Mouse (Mus musculus) embryonic facial prominence, embryonic 15.5 days (tissue): ENCODE results near the gene Limk1. TPM values are rescaled to one million over a fixed set of nuclear protein-coding genes. Genes with fewer than 3 reads are reported as not detected.

Experiments
- ATAC-seq: fragments of 200-750 bp; cut with Nextera tagmentation; 2 replicates; pipeline ENCODE4 v1.8.0; 2017; ENCODE audit warnings: low read depth, moderate TSS enrichment; ENCODE audit not compliant: insufficient number of reproducible peaks, low FRiP score, low TSS enrichment
- H3K27ac ChIP-seq: fragments of 300-500 bp; sonication (generic); replicated peaks from 2 replicates; pipeline ENCODE4 v1.5.1; 2015; ENCODE audit warnings: mild to moderate bottlenecking, inconsistent platforms
- H3K27me3 ChIP-seq: fragments of 300-500 bp; sonication (generic); 2 replicates; pipeline ENCODE4 v1.6.1; 2015; ENCODE audit warnings: inconsistent platforms
- H3K36me3 ChIP-seq: fragments of 300-500 bp; sonication (generic); 2 replicates; pipeline ENCODE4 v1.6.1; 2015; ENCODE audit warnings: mild to moderate bottlenecking, inconsistent platforms
- H3K4me1 ChIP-seq: fragments of 300-500 bp; sonication (generic); 2 replicates; pipeline ENCODE4 v1.6.1; 2015; ENCODE audit warnings: inconsistent platforms
- H3K4me2 ChIP-seq: fragments of 300-500 bp; sonication (generic); replicated peaks from 2 replicates; pipeline ENCODE4 v1.6.1; 2015; ENCODE audit warnings: mild to moderate bottlenecking, inconsistent platforms
- H3K4me3 ChIP-seq: fragments of 300-500 bp; sonication (generic); replicated peaks from 2 replicates; pipeline ENCODE4 v1.5.1; 2015; ENCODE audit warnings: mild to moderate bottlenecking, inconsistent platforms
- H3K9ac ChIP-seq: fragments of 300-500 bp; sonication (generic); 2 replicates; pipeline ENCODE4 v1.6.1; 2015; ENCODE audit warnings: inconsistent platforms
- H3K9me3 ChIP-seq: fragments of 300-500 bp; sonication (generic); replicated peaks from 2 replicates; pipeline ENCODE4 v1.6.1; 2016; ENCODE audit warnings: inconsistent platforms
- WGBS: fragments of 180-500 bp; shearing (Covaris S2); methylation state at CpG from one replicate; pipeline ENCODE4 v1.1.7; 2015; 5-methylcytosine and 5-hydroxymethylcytosine counted together
- polyA plus RNA-seq: library from polyadenylated mRNA; unstranded; fragments of >200 nt; fragmentation: Nextera tagmentation; extraction: Ambion mirVana; gene quantifications from 2 replicates; pipeline ENCODE4 v1.2.1, GENCODE M21; 2015

Limk1 gene
- 7.8 and 9.0 TPM in 2 replicates for polyA plus RNA-seq

DNA sequence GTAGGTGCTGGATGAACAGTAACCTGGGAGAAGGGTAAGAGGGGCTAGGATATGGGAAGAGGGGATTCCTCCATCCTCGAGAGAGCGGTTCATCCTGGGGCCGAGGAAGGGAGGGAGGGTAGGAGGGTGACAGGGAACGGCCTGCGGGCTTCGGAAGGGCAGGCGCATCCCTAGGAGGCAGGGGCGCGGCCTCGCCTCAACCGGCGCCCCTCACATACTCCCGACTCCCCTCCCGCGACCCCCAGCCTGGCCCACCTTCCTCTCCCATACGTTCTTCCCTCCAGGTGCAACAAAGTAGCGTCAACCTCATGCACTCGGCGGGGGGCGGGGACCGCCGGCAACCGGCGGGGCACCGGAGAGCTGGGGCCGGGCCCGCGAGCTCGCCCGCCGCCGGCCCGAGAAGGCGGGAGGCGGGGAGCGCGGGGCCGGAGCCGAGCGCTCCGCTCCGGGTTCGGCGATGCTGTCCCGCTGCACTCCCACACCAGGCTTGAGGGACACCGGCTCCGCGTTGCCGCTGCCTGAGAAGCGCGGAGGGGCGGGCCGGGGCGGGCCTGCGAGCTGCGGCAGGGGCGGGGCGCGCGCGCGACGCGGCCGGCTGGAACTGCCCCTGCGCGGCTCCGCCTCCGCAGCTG is at the start of gene Limk1:
TSS of gene Limk1 (minus strand) at position 513 of the 632 bp plus-strand sequence.
- Histone ChIP-seq H3K9ac (peak within 1 kb of the TSS; percentile 81), H3K9me3 (no peaks in the 10 kb centered on the region), H3K4me3 (peak within 1 kb of the TSS; percentile 83), H3K27ac (peak within 1 kb of the TSS; percentile 76), H3K36me3 (peaks cover 14% of the 10 kb centered on the region), H3K27me3 (no peaks in the 10 kb centered on the region), H3K4me2 (peak within 1 kb of the TSS; percentile 92), H3K4me1 (peaks cover 17% of the 10 kb centered on the region)
- under 1% methylated on average over 55 of the region's 69 CpGs for WGBS
- 0 out of 2 replicates have a peak, but pooled peaks have one; percentile 0 for ATAC-seq

DNA sequence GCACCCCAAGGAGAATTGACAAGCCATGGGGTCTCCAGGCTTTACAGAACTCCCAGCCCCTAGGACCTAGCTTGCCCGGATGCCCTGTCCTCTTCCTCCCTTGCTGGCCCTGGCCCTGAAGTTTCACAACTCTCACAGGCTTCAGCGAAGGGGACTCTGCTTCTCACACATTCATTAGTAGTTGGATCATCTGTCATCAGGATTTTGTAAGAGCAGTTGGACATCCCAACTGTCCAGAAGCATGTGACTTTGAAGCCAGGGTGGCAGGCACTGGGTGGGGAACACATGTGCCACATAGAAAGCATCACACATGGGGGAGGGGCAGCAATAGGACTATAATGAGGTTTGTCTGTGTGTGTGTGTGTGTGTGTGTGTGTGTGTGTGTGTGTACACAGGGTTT is 46.5 kb upstream of the Limk1 start:
- Histone ChIP-seq H3K9me3 (no peaks in the 10 kb centered on the region), H3K36me3 (peaks cover 35% of the 10 kb centered on the region), H3K9ac (no peak overlapping the region), H3K4me2 (no peak overlapping the region), H3K4me1 (peaks cover 23% of the 10 kb centered on the region), H3K4me3 (no peak overlapping the region), H3K27me3 (no peaks in the 10 kb centered on the region), H3K27ac (no peak overlapping the region)
- ATAC-seq = 0 out of 2 replicates have a peak, but pooled peaks have one; percentile 25
- 77% methylated on average over 2 of the region's 2 CpGs for WGBS

DNA sequence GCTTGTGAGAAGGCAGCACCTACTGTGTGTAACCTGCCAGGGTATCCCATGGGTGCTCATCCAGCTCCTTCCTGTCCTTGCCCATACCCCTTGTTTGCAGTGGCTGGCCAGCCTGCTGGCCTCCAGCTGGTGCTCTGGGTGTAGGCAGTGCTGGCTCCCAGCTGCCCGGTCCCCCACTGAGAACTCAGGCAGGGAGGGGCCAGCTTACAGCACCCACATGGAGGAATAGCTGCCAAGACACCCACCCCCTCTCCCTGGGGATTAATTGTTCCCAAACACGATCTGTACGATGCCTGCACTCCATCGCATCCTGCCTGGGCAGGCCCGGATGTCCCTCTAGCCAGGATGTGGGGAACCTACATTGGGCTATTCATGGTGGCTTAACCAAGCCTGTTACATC is 45.7 kb upstream of the Limk1 start:
- Histone ChIP-seq H3K27ac (no peak overlapping the region), H3K4me3 (no peak overlapping the region), H3K27me3 (no peaks in the 10 kb centered on the region), H3K9me3 (no peaks in the 10 kb centered on the region), H3K4me1 (peaks cover 26% of the 10 kb centered on the region), H3K9ac (no peak overlapping the region), H3K36me3 (peaks cover 42% of the 10 kb centered on the region), H3K4me2 (no peak overlapping the region)
- ATAC-seq = no peak
- 43% methylated on average over 5 of the region's 5 CpGs for WGBS

DNA sequence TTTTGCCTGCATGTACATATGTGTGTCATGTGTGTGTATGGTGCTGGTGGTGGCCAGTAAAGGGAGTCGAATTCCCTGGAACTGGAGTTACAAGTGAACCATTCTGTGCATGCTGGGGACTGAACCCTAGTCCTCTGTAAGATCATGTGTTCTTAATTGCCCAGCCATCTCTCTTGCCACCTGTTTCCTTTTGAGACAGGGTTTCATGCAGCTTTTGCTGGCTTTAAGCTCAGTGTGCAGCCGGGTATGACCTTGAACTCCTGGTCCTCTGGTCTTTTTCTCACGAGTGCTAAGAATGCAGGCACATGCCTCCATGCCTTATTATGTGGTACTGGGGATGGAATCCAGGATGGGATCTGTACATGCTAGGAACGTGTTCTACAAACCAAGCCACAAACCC is 44.8 kb upstream of the Limk1 start:
- Histone ChIP-seq H3K4me1 (peaks cover 29% of the 10 kb centered on the region), H3K9ac (no peak overlapping the region), H3K4me2 (no peak overlapping the region), H3K36me3 (peaks cover 41% of the 10 kb centered on the region), H3K4me3 (no peak overlapping the region), H3K27me3 (no peaks in the 10 kb centered on the region), H3K27ac (no peak overlapping the region), H3K9me3 (no peaks in the 10 kb centered on the region)
- ATAC-seq = no peak
- 41% methylated on average over 4 of the region's 4 CpGs for WGBS

DNA sequence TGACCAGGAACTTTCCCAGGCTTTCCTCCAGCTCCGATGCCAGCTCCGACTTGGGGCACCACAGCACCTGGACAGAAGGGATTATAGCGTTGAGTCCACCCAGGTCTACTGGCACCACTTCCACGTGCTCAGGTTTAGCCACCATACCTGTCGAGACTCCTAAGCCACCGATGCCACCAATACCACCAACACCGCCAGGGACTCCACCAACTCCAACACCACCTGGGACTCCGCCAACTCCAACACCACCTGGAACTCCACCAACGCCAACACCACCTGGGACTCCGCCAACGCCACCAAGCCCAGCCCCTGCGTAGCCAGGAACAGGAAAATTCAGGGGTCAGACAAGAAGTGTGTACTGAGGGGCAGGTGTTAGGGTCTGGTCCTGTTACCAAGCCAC is 40.7 kb upstream of the Limk1 start:
- no peak overlapping the region for H3K9ac ChIP-seq
- no peaks in the 10 kb centered on the region for H3K9me3 ChIP-seq
- no peak for ATAC-seq
- peaks cover 44% of the 10 kb centered on the region; the same call in 1 of the 2 replicates for H3K36me3 ChIP-seq
- H3K27me3 ChIP-seq = no peaks in the 10 kb centered on the region
- peaks cover 21% of the 10 kb centered on the region for H3K4me1 ChIP-seq
- no peak overlapping the region for H3K27ac ChIP-seq
- no peak overlapping the region for H3K4me2 ChIP-seq
- no peak overlapping the region for H3K4me3 ChIP-seq
- 90% methylated on average over 12 of the region's 12 CpGs for WGBS

DNA sequence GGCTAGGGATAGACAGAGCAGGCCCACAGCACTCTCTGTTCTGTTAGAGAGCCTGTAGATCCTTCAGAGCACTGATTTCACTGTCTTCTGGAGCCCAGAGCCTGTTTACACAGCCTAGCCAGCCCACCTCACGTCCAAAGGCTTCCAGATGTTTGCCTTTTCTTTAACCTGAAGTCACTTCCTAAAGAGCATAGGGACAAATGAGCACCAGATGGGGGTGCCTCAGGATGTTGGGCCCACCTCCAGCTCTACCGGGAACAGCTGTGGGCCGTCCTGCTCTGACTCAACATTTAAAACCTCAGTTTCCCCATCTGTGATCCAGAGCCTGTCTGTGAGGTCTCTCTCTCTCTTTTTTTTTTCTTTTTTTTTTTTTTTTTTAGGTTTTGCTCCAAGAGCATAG is 40.1 kb upstream of the Limk1 start:
- peak overlapping the region; percentile 48; the same call in 1 of the 2 replicates for H3K27ac ChIP-seq
- H3K4me2 ChIP-seq = no peak overlapping the region
- H3K9ac ChIP-seq = no peak overlapping the region
- H3K27me3 ChIP-seq = no peaks in the 10 kb centered on the region
- peak; percentile 51; the same call in 1 of the 2 replicates for ATAC-seq
- H3K4me1 ChIP-seq = peaks cover 15% of the 10 kb centered on the region
- H3K36me3 ChIP-seq = peaks cover 45% of the 10 kb centered on the region
- H3K4me3 ChIP-seq = no peak overlapping the region
- no peaks in the 10 kb centered on the region for H3K9me3 ChIP-seq
- WGBS = 25% methylated on average over 3 of the region's 3 CpGs

DNA sequence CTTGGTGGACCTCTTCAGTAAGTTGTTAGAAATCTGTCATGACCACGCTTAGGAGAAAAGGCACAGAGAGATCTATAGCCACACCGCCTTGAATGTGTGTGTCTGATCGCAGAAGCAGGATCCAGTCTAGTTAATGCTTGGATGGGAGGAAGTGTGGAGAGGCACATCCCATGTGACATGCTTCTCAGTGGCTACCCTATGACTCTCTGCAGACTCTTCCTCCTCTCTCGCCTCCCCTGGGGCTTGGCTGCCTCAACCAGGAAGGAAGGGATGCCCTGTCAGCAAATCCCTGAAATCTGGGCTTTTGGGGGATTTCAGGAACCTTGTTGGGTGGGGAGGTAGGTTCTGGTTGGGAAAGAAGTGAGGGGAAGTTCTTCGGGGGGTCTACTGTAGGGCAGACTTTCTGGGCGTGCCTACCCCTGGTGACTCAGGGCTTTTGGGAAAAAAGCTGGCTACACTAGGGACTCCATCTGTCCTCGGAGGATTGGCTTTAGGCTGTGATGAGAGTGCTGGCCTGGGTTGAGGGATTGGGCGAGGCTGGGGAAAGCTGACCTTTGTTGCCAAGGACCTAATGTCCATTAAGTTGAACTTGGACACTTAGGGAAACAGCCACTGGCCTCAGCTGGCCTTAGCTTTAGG is 38.7 kb upstream of the Limk1 start:
- no peak overlapping the region for H3K9ac ChIP-seq
- no peak for ATAC-seq
- H3K36me3 ChIP-seq = peaks cover 54% of the 10 kb centered on the region
- no peaks in the 10 kb centered on the region for H3K9me3 ChIP-seq
- H3K27me3 ChIP-seq = no peaks in the 10 kb centered on the region
- H3K4me1 ChIP-seq = peaks cover 11% of the 10 kb centered on the region
- H3K4me3 ChIP-seq = no peak overlapping the region
- WGBS = 79% methylated on average over 8 of the region's 8 CpGs
- H3K4me2 ChIP-seq = no peak overlapping the region
- no peak overlapping the region for H3K27ac ChIP-seq

DNA sequence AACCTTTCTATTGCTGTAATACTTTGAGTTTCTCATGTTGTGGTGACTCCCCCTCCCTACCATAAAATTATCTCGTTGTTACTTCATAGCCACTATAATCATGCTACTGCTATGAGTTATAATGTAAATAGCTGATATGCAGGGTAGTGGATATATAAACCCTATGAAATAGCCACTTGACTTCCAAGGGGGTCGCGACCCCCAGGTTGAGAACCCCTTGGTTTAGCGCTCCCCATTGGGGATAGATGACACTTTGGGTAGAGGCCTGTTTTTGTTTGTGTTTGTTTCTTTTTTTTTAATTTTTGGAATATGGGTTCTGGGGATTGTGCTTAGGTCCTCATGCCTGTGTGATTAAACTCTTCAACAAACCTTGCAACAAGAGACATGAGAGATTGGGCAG is 36.9 kb upstream of the Limk1 start:
- H3K4me2 ChIP-seq = no peak overlapping the region
- H3K27me3 ChIP-seq = no peaks in the 10 kb centered on the region
- no peak overlapping the region for H3K4me3 ChIP-seq
- H3K9me3 ChIP-seq = no peaks in the 10 kb centered on the region
- no peak for ATAC-seq
- no peak overlapping the region for H3K9ac ChIP-seq
- no peak overlapping the region for H3K27ac ChIP-seq
- WGBS = 70% methylated on average over 4 of the region's 4 CpGs
- H3K4me1 ChIP-seq = peaks cover 12% of the 10 kb centered on the region
- H3K36me3 ChIP-seq = peaks cover 58% of the 10 kb centered on the region

DNA sequence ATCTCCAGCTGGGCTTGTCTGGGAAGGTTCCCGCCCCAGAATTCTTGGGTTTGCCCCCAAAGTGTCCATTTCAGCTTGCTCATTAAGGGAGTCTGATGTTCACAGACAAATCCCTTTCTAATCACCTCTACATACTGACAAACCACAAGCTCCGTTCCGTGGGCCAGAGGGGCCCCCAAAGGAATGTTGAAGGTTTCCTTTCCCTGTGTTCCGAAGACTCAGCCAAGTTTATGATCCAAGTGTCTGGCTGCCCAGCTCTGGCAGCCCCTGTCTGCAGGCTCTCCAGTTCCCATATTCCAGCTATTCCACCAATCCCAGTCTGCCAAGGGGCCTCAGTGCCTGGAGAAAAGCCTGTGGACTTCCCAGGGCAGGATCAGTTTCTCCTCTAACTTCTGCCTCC is 31.7 kb upstream of the Limk1 start:
- 21% methylated on average over 4 of the region's 4 CpGs for WGBS
- ATAC-seq = peak; percentile 52; the same call in 1 of the 2 replicates
- no peaks in the 10 kb centered on the region for H3K9me3 ChIP-seq

DNA sequence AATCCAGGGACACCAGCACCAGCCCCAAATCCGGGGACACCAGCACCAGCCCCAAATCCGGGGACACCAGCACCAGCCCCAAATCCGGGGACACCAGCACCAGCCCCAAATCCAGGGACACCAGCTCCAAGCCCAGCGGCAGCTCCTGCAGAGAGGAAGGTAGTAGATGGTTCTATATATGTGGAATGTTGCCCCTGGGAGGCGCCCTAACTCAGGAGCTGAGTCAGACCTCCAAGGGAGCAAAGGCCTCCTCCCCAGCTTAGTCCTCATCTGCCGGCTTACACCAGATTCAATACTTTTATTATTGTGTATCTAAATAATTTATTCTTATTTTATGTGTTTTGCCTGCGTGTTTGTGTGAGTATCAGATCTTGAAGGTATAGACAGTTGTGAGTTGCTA is 22.7 kb upstream of the Limk1 start:
- Histone ChIP-seq H3K27me3 (no peaks in the 10 kb centered on the region), H3K9me3 (no peaks in the 10 kb centered on the region), H3K27ac (no peak overlapping the region), H3K4me3 (no peak overlapping the region), H3K4me1 (no peaks in the 10 kb centered on the region), H3K36me3 (peaks cover 67% of the 10 kb centered on the region), H3K4me2 (no peak overlapping the region), H3K9ac (no peak overlapping the region)
- 66% methylated on average over 7 of the region's 7 CpGs for WGBS
- no peak for ATAC-seq

More for the DNA sequence above, 31.7 kb upstream of the Limk1 start:
- H3K36me3 ChIP-seq = peaks cover 62% of the 10 kb centered on the region
- H3K27ac ChIP-seq = peak overlapping the region; percentile 44; the same call in 1 of the 2 replicates
- no peak overlapping the region for H3K4me2 ChIP-seq
- no peak overlapping the region for H3K9ac ChIP-seq
- no peak overlapping the region for H3K4me3 ChIP-seq
- no peaks in the 10 kb centered on the region for H3K27me3 ChIP-seq
- peaks cover 13% of the 10 kb centered on the region; the same call in 1 of the 2 replicates for H3K4me1 ChIP-seq

DNA sequence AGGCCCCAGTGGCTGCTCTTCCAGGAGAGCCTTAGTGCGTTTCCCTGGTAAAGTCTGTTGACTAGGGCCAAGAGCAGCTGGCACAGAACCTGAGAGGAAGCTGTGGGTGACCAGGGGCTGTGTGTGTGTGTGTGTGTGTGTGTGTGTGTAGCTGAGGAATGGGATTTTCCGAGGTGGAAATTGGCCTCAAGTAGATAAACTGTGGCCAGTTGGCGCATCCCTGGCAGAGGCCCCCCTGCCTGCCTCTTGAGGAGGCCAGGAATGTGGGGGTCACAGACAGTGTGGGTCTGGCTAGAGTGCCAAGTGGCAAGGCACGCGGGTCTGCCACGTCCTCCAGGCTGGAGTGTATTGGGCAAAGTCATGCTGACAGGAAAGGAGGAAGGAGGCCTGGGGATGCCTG is 20.9 kb upstream of the Limk1 start:
- ATAC-seq = no peak
- Histone ChIP-seq H3K36me3 (peaks cover 63% of the 10 kb centered on the region), H3K4me3 (no peak overlapping the region), H3K4me1 (no peaks in the 10 kb centered on the region), H3K9ac (no peak overlapping the region), H3K27ac (no peak overlapping the region), H3K27me3 (no peaks in the 10 kb centered on the region), H3K4me2 (no peak overlapping the region), H3K9me3 (no peaks in the 10 kb centered on the region)
- WGBS = 55% methylated on average over 6 of the region's 6 CpGs
